Mouse (Mus musculus) megakaryocyte, adult 5-6 weeks (primary cell): ENCODE measurements around the gene Ms4a10. TPM values are rescaled to one million over a fixed set of nuclear protein-coding genes. Genes with fewer than 3 reads are reported as not detected.
A peak's percentile ranks its signal among the peaks of the same experiment; 100 is the strongest.

Experiments used
- ATAC-seq: 2 replicates; pipeline ENCODE4 v1.8.0; 2016; ENCODE audit warnings: mild to moderate bottlenecking, inconsistent platforms; ENCODE audit not compliant: poor library complexity, severe bottlenecking
- total RNA-seq, 2 experiments: library from RNA; stranded (forward) in 1 of 2; stranded (reverse) in 1 of 2; fragments of 153-499, 151-499 nt in 1 of 2; fragments of 221-1000, 200-1000 nt in 1 of 2; gene quantifications; 2 replicates each; pipeline versions ENCODE4 v1.2.3 to v1.2.4; 2015 to 2017

The Ms4a10 gene
- total RNA-seq, 2 experiments from 2014 or later = not detected

- no peak for ATAC-seq
Observed at GRCm38 (mm10) chr19:10920532-10920931, 53.9 kb downstream of the Ms4a10 start, which contains the start of gene Zp1. Gene Zp1, minus strand, starts transcription at chr19:10920632.

- ATAC-seq = no peak
Observed at GRCm38 (mm10) chr19:10918321-10918991, 56.0 kb downstream of the Ms4a10 start.

GRCm38 (mm10) chr19:10916506-10916905, 58.0 kb downstream of the Ms4a10 start:
- ATAC-seq = no peak

GRCm38 (mm10) chr19:10914870-10915269, 59.6 kb downstream of the Ms4a10 start:
- peak; percentile 50 for ATAC-seq

- peak; percentile 79 for ATAC-seq
Observed at GRCm38 (mm10) chr19:10914291-10914690, 60.2 kb downstream of the Ms4a10 start.

Other genes with a start within 250 kb of the Ms4a10 start
- 0.78 and 1.5 TPM in 2 replicates for gene Cd5, start 235.7 kb downstream of the Ms4a10 start, total RNA-seq (2015)
- 0.57 and 0.59 TPM in 2 replicates for gene Cd5, start 235.7 kb downstream of the Ms4a10 start, total RNA-seq (2017)
- gene Cd6, start 144.6 kb downstream of the Ms4a10 start, total RNA-seq (2015) = 1.0 TPM in 1 of 2 replicates, not detected in the other
- gene Cd6, start 144.6 kb downstream of the Ms4a10 start, total RNA-seq (2017) = 0.26 and 0.37 TPM in 2 replicates
- 31.4 and 31.6 TPM in 2 replicates for gene Slc15a3, start 134.9 kb downstream of the Ms4a10 start, total RNA-seq (2015)
- 18.0 and 20.2 TPM in 2 replicates for gene Slc15a3, start 134.9 kb downstream of the Ms4a10 start, total RNA-seq (2017)
- gene Tmem132a, start 104.7 kb downstream of the Ms4a10 start, total RNA-seq (2015) = 0.11 and 0.21 TPM in 2 replicates
- 0.33 and 0.70 TPM in 2 replicates for gene Tmem132a, start 104.7 kb downstream of the Ms4a10 start, total RNA-seq (2017)
- gene Tmem109, start 92.7 kb downstream of the Ms4a10 start, total RNA-seq (2015) = 76.9 and 81.2 TPM in 2 replicates
- gene Tmem109, start 92.7 kb downstream of the Ms4a10 start, total RNA-seq (2017) = 74.7 and 80.9 TPM in 2 replicates
- gene Prpf19, start 79.4 kb downstream of the Ms4a10 start, total RNA-seq (2015) = 34.1 and 36.1 TPM in 2 replicates
- gene Prpf19, start 79.4 kb downstream of the Ms4a10 start, total RNA-seq (2017) = 69.0 and 76.2 TPM in 2 replicates
- not detected in 2 replicates for gene Zp1, start 54.0 kb downstream of the Ms4a10 start, total RNA-seq (2015)
- not detected in 2 replicates for gene Zp1, start 54.0 kb downstream of the Ms4a10 start, total RNA-seq (2017)
- 0.21 TPM in 1 of 2 replicates, not detected in the other for gene Ptgdr2, start 37.5 kb downstream of the Ms4a10 start, total RNA-seq (2015)
- 0.07 and 0.20 TPM in 2 replicates for gene Ptgdr2, start 37.5 kb downstream of the Ms4a10 start, total RNA-seq (2017)
- 11.1 and 11.3 TPM in 2 replicates for gene Ccdc86, start 25.4 kb downstream of the Ms4a10 start, total RNA-seq (2015)
- gene Ccdc86, start 25.4 kb downstream of the Ms4a10 start, total RNA-seq (2017) = 10.8 and 16.7 TPM in 2 replicates
- not detected in 2 replicates for gene Ms4a15, start 18.6 kb upstream of the Ms4a10 start, total RNA-seq (2015)
- gene Ms4a15, start 18.6 kb upstream of the Ms4a10 start, total RNA-seq (2017) = not detected in 2 replicates
- gene Ms4a18, start 43.4 kb upstream of the Ms4a10 start, total RNA-seq (2015) = not detected in 2 replicates
- gene Ms4a18, start 43.4 kb upstream of the Ms4a10 start, total RNA-seq (2017) = not detected in 2 replicates
- gene Ms4a8a, start 106.4 kb upstream of the Ms4a10 start, total RNA-seq (2015) = 81.1 and 96.0 TPM in 2 replicates
- gene Ms4a8a, start 106.4 kb upstream of the Ms4a10 start, total RNA-seq (2017) = 52.4 and 55.6 TPM in 2 replicates
- not detected in 2 replicates for gene 1700017D01Rik, start 156.2 kb upstream of the Ms4a10 start, total RNA-seq (2015)
- not detected in 2 replicates for gene 1700017D01Rik, start 156.2 kb upstream of the Ms4a10 start, total RNA-seq (2017)
- gene 1700025F22Rik, start 190.7 kb upstream of the Ms4a10 start, total RNA-seq (2015) = not detected in 2 replicates
- not detected in 2 replicates for gene 1700025F22Rik, start 190.7 kb upstream of the Ms4a10 start, total RNA-seq (2017)
- not detected in 2 replicates for gene Ms4a13, start 222.1 kb upstream of the Ms4a10 start, total RNA-seq (2015)
- gene Ms4a13, start 222.1 kb upstream of the Ms4a10 start, total RNA-seq (2017) = not detected in 2 replicates